Mouse (Mus musculus): ENCODE measurements around the gene Hacd2.

DNA sequence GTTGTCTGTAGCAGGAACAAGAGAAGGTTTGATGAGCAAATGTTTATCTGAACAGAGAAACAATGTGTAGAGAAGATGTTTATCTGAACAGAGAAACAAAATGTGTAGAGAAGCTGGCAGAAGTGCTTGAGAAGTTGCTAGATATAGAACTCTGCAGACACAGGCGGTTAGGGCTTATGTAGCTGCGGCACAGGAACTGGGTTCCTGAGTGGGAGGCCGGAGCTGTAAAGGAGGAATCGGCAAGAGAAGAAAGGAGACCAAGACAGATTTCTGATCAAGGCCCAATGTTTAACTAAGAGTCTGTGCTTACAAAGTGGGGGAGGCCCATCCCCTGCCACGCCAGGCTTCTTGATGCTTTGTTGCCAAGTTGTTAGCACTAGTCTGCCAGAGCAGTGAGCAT, 14.5 kb downstream of the Hacd2 start:
- no peak for TF ChIP-seq CTCF (IDR thresholded peaks at IDR 0.05; ENCODE audit: extremely low read depth, insufficient read depth, low read length)
- TF ChIP-seq POLR2A (IDR thresholded peaks at IDR 0.05; ENCODE audit: extremely low read depth, insufficient read depth, low read length): no peak

Measured in cortical plate, adult 2 months (tissue).